Mouse (Mus musculus): Measurements from ENCODE around the gene Isca2. TPM values are rescaled to one million over a fixed set of nuclear protein-coding genes. Genes with fewer than 3 reads are reported as not detected.
A peak's percentile ranks its signal among the peaks of the same experiment; 100 is the strongest.

The Isca2 gene
- polyA plus RNA-seq, 1 experiment from 2014 or later, result 156 TPM

GRCm38 (mm10) chr12:84756016-84756415 is 17.0 kb upstream of the Isca2 start:
- Histone ChIP-seq H3K27me3 (replicated peaks) (no peaks in the 10 kb centered on the region), H3K4me3 (no peak overlapping the region), H3K4me1 (peaks cover 16% of the 10 kb centered on the region), H3K27ac (no peak overlapping the region), H3K9me3 (no peaks in the 10 kb centered on the region), H3K36me3 (peaks cover 45% of the 10 kb centered on the region), H3K9ac (no peak overlapping the region), H3K4me2 (replicated peaks) (no peak overlapping the region)
- no peak for ATAC-seq (ENCODE audit: low FRiP score, low read depth)
- 93% methylated on average over 10 of the region's 10 CpGs for WGBS

DNA sequence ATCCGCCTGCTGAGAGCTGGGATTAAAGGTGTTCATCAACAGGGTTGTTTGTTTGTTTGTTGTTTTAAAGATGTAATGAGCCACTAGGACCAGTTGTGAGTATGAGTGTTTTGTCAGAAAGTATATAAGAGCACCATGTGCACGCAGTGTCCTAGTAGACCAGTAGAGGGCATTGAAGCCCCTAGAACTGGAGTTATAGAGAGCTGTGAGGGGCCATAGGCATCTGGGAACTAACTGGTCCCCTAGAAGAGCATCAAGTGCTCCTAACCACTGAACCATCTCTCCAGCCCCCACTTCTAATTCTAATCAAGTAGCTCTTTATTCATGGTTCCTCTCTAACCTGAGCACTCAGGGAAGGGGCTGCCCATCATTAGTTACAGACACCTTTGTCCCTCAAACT is 14.0 kb upstream of the Isca2 start:
- 78% methylated on average over 2 of the region's 2 CpGs for WGBS
- H3K9me3 ChIP-seq, result no peaks in the 10 kb centered on the region
- H3K9ac ChIP-seq, result no peak overlapping the region
- no peaks in the 10 kb centered on the region for H3K4me1 ChIP-seq
- no peak overlapping the region for H3K4me3 ChIP-seq
- ATAC-seq (ENCODE audit: low FRiP score, low read depth), result no peak
- peaks cover 57% of the 10 kb centered on the region for H3K36me3 ChIP-seq
- no peak overlapping the region for H3K27ac ChIP-seq
- no peaks in the 10 kb centered on the region for H3K27me3 ChIP-seq (replicated peaks)
- no peak overlapping the region for H3K4me2 ChIP-seq (replicated peaks)

GRCm38 (mm10) chr12:84762532-84762931 is 10.5 kb upstream of the Isca2 start:
- no peaks in the 10 kb centered on the region for H3K9me3 ChIP-seq
- WGBS, result 90% methylated on average over 5 of the region's 5 CpGs
- no peak overlapping the region for H3K27ac ChIP-seq
- no peak overlapping the region for H3K9ac ChIP-seq
- H3K4me2 ChIP-seq (replicated peaks), result no peak overlapping the region
- peaks cover 51% of the 10 kb centered on the region for H3K36me3 ChIP-seq
- H3K4me3 ChIP-seq, result no peak overlapping the region
- no peaks in the 10 kb centered on the region for H3K4me1 ChIP-seq
- no peaks in the 10 kb centered on the region for H3K27me3 ChIP-seq (replicated peaks)
- ATAC-seq (ENCODE audit: low FRiP score, low read depth), result no peak

DNA sequence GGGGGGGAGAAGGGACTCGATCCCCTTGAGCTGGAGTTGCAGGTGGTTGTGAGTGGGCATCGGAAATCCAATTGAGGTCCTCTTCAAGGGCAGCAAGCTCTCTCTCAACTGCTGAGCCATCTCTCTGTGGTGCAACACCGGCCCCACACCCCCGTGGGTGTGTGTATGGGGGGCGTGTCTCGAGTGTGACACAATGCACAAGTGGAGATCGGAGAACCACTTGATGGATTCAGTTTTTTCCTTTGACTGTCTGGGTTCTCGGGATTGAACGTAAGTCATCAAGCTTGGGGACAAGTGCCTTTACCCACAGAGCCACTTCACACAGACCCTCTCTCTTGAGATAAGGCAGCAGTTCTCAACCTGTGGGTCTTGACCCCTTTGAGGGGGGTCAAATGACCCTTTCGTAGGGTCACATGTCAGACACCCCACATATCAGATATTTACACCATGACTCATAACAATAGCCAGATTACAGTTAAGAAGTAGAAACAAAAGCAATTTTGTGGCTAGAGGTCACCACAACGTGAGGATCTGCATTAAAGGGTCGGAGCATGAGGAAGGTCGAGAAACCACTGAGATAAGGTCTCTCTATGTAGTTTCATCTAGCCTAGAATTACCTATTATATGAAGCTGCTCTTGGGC is 9.4 kb upstream of the Isca2 start:
- Histone ChIP-seq H3K9ac (no peak overlapping the region), H3K27me3 (replicated peaks) (no peaks in the 10 kb centered on the region), H3K36me3 (peaks cover 39% of the 10 kb centered on the region), H3K4me3 (no peak overlapping the region), H3K4me1 (no peaks in the 10 kb centered on the region), H3K27ac (no peak overlapping the region), H3K4me2 (replicated peaks) (no peak overlapping the region), H3K9me3 (no peaks in the 10 kb centered on the region)
- ATAC-seq (ENCODE audit: low FRiP score, low read depth), result no peak
- WGBS, result 94% methylated on average over 13 of the region's 13 CpGs

GRCm38 (mm10) chr12:84764756-84765155 is 8.3 kb upstream of the Isca2 start:
- no peak overlapping the region for H3K27ac ChIP-seq
- peaks cover 40% of the 10 kb centered on the region for H3K36me3 ChIP-seq
- no peak overlapping the region for H3K4me3 ChIP-seq
- WGBS, result 86% methylated on average over 7 of the region's 7 CpGs
- H3K9me3 ChIP-seq, result no peaks in the 10 kb centered on the region
- no peak overlapping the region for H3K4me2 ChIP-seq (replicated peaks)
- H3K4me1 ChIP-seq, result no peaks in the 10 kb centered on the region
- no peaks in the 10 kb centered on the region for H3K27me3 ChIP-seq (replicated peaks)
- H3K9ac ChIP-seq, result no peak overlapping the region
- ATAC-seq (ENCODE audit: low FRiP score, low read depth), result no peak

DNA sequence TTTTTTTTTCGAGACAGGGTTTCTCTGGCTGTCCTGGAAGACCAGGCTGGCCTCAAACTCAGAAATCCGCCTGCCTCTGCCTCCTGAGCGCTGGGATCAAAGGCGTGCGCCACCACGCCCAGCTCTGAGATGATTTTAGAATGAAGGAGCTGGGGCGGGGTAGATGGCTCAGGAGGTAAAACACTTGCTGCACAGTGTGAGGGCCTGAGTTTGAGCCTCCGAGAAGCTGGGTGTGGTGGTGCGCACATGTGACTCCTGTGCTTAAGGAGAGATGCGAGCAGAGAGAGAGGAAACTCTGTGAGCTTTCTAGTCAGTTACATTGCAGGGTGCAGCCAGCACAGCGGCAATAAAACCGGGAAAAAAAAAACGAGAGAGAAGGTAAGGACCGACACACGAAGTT is 7.5 kb upstream of the Isca2 start:
- Histone ChIP-seq H3K27me3 (replicated peaks) (no peaks in the 10 kb centered on the region), H3K9me3 (no peaks in the 10 kb centered on the region), H3K4me2 (replicated peaks) (no peak overlapping the region), H3K4me1 (peaks cover 5% of the 10 kb centered on the region; the same call in 1 of the 2 replicates), H3K27ac (no peak overlapping the region), H3K36me3 (peaks cover 34% of the 10 kb centered on the region), H3K9ac (no peak overlapping the region), H3K4me3 (no peak overlapping the region)
- no peak for ATAC-seq (ENCODE audit: low FRiP score, low read depth)
- WGBS, result 90% methylated on average over 15 of the region's 15 CpGs

DNA sequence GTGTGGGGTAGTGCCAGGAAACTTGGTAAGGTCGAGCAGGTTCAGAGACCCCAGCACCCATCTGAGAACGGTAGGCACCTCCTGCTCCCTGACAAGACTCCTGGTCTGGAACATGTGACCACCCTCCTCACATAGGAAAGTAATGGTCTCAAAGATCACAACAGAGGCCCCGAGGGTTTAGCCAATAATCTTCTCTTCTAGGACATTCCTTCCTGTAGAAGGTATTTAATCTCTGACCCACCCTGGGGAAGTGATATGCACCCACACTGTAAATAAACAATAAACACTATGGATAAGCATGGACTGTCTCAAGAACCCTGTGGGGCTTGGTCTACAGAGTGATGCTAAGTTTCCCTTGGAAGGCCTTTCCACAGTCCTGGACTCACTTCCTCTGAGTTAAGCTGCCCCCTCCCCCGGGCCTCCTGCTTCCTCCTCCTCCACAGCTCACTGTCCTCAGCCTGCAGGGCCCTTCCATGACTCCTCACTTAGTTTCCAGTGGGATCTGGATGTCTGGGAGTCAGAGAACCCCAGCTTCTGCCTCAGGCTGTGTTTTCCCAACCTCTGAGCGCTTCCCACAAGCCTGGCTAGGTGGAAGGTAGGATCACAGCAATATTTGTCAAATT is 6.8 kb upstream of the Isca2 start:
- Histone ChIP-seq H3K4me2 (replicated peaks) (no peak overlapping the region), H3K9ac (no peak overlapping the region), H3K4me1 (peaks cover 13% of the 10 kb centered on the region; the same call in 1 of the 2 replicates), H3K27me3 (replicated peaks) (no peaks in the 10 kb centered on the region), H3K36me3 (peaks cover 32% of the 10 kb centered on the region), H3K4me3 (no peak overlapping the region), H3K27ac (no peak overlapping the region), H3K9me3 (no peaks in the 10 kb centered on the region)
- WGBS, result 86% methylated on average over 5 of the region's 5 CpGs
- ATAC-seq (ENCODE audit: low FRiP score, low read depth), result no peak

- H3K4me2 ChIP-seq (replicated peaks), result no peak overlapping the region
- H3K4me1 ChIP-seq, result peaks cover 19% of the 10 kb centered on the region; the same call in 1 of the 2 replicates
- H3K9ac ChIP-seq, result no peak overlapping the region
- no peaks in the 10 kb centered on the region for H3K27me3 ChIP-seq (replicated peaks)
- no peaks in the 10 kb centered on the region for H3K9me3 ChIP-seq
- H3K4me3 ChIP-seq, result no peak overlapping the region
- 93% methylated on average over 6 of the region's 6 CpGs for WGBS
- no peak for ATAC-seq (ENCODE audit: low FRiP score, low read depth)
- no peak overlapping the region for H3K27ac ChIP-seq
- H3K36me3 ChIP-seq, result peaks cover 32% of the 10 kb centered on the region
Observed at GRCm38 (mm10) chr12:84767510-84767909, 5.5 kb upstream of the Isca2 start.

DNA sequence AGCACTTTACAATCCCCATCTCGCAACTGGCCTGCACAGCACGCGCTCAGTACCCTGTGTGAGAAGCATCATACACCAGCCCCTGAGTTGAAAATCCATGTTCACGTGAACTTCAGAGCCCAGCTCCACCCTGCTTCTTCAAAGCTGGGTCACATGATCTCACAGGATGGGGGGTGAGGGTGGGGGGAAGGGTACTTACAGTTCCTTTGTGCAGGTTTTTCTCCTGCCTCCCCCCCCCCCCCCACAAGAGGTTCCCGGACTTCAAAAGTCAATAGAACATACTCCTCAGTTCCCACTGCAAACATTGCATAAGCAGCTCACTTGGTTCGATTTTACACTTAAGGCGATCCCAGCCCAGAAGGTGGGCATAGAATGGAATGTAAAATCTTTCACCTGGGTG is 3.4 kb upstream of the Isca2 start:
- no peak for ATAC-seq (ENCODE audit: low FRiP score, low read depth)
- Histone ChIP-seq H3K36me3 (peaks cover 14% of the 10 kb centered on the region), H3K27ac (no peak overlapping the region), H3K9ac (no peak overlapping the region), H3K9me3 (no peaks in the 10 kb centered on the region), H3K4me3 (no peak overlapping the region), H3K4me2 (replicated peaks) (no peak overlapping the region), H3K27me3 (replicated peaks) (no peaks in the 10 kb centered on the region), H3K4me1 (peaks cover 29% of the 10 kb centered on the region)
- WGBS, result 87% methylated on average over 7 of the region's 7 CpGs

DNA sequence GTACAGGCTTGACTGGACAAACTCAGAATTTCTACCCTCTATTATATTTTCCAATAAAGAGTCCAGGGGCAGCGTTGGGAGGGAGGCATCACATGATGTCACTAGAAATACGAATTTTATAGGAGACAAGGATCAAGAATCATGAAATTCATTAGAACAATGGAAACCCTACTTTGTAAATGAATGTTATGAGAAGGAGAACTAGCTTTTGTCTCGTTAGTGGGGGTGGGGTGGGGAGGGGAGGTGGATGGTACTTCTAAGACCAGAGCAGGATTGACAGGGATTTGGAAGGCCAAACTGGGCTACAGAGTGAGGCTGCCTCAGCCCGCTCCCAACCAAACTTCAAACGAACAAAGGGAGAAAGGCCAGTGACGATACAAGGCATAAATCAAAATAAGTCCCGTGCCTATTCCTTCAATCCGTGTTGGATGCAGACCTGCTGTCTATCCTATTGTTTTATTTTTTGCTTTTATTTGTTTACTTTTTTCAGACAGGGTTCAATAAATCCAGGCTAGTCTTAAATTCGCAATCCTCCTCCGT is 1.0 kb upstream of the Isca2 start:
- ATAC-seq (ENCODE audit: low FRiP score, low read depth), result no peak
- Histone ChIP-seq H3K4me2 (replicated peaks) (peak overlapping the region; percentile 62), H3K27me3 (replicated peaks) (no peaks in the 10 kb centered on the region), H3K9me3 (no peaks in the 10 kb centered on the region), H3K4me1 (peaks cover 29% of the 10 kb centered on the region), H3K27ac (peak overlapping the region; percentile 43; the same call in 1 of the 2 replicates), H3K4me3 (peak overlapping the region; percentile 63), H3K9ac (peak overlapping the region; percentile 71), H3K36me3 (peaks cover 8% of the 10 kb centered on the region)
- 5% methylated on average over 10 of the region's 10 CpGs for WGBS

DNA sequence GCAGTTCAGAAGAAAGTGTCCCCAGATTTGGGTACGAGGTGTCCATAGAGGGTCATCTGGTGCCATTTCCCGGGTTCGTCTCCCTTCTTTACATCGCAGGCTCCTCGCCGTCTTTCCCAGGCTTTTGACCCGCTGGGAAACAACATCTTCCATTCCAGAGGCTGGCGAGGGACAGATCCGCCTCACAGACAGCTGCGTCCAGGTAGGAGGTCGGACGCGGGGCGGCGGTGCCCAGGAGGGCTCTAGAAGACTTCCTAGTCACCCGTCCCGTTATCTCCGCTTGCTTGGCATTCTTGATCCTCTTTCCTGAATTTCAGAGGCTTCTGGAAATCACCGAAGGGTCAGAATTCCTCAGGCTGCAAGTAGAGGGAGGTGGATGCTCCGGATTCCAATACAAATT is 425 bp downstream of the Isca2 start:
- ATAC-seq (ENCODE audit: low FRiP score, low read depth), result no peak; the same call in 1 of the 2 replicates
- peak overlapping the region; percentile 69 for H3K9ac ChIP-seq
- H3K27ac ChIP-seq, result no peak overlapping the region
- 1% methylated on average over 20 of the region's 20 CpGs for WGBS
- peak overlapping the region; percentile 63 for H3K4me3 ChIP-seq
- H3K4me1 ChIP-seq, result peaks cover 29% of the 10 kb centered on the region
- no peaks in the 10 kb centered on the region for H3K27me3 ChIP-seq (replicated peaks)
- H3K4me2 ChIP-seq (replicated peaks), result peak overlapping the region; percentile 83
- H3K9me3 ChIP-seq, result no peaks in the 10 kb centered on the region
- peaks cover 8% of the 10 kb centered on the region for H3K36me3 ChIP-seq

GRCm38 (mm10) chr12:84774376-84774775 is 1.3 kb downstream of the Isca2 start:
- ATAC-seq (ENCODE audit: low FRiP score, low read depth), result no peak
- Histone ChIP-seq H3K4me3 (no peak overlapping the region), H3K9ac (no peak overlapping the region), H3K4me2 (replicated peaks) (peak overlapping the region; percentile 83), H3K36me3 (peaks cover 3% of the 10 kb centered on the region; the same call in 1 of the 2 replicates), H3K4me1 (peaks cover 29% of the 10 kb centered on the region), H3K9me3 (no peaks in the 10 kb centered on the region), H3K27ac (no peak overlapping the region), H3K27me3 (replicated peaks) (no peaks in the 10 kb centered on the region)
- WGBS, result 93% methylated on average over 6 of the region's 6 CpGs

GRCm38 (mm10) chr12:84776229-84776628 is 3.2 kb downstream of the Isca2 start:
- H3K27me3 ChIP-seq (replicated peaks), result no peaks in the 10 kb centered on the region
- H3K36me3 ChIP-seq, result no peaks in the 10 kb centered on the region
- H3K9ac ChIP-seq, result no peak overlapping the region
- H3K27ac ChIP-seq, result no peak overlapping the region
- H3K4me3 ChIP-seq, result no peak overlapping the region
- no peak overlapping the region for H3K4me2 ChIP-seq (replicated peaks)
- H3K9me3 ChIP-seq, result no peaks in the 10 kb centered on the region
- peaks cover 17% of the 10 kb centered on the region for H3K4me1 ChIP-seq
- no peak for ATAC-seq (ENCODE audit: low FRiP score, low read depth)

All from neural tube, embryonic 12.5 days (tissue).